Mouse (Mus musculus) stomach, embryonic 14.5 days (tissue): Measurements from ENCODE around the gene Apobr. TPM values are rescaled to one million over a fixed set of nuclear protein-coding genes. Genes with fewer than 3 reads are reported as not detected.

Source experiments
- ATAC-seq: fragments of 200-750 bp; cut with Nextera tagmentation; 2 replicates; pipeline ENCODE4 v1.8.0; 2017; ENCODE audit warnings: low read depth, moderate TSS enrichment; ENCODE audit not compliant: insufficient number of reproducible peaks, insufficient read depth, low FRiP score
- H3K27ac ChIP-seq: fragments of 300-500 bp; sonication (generic); 2 replicates; pipeline ENCODE4 v1.5.1; 2014; ENCODE audit warnings: mild to moderate bottlenecking, low read length, moderate library complexity, mixed read lengths
- H3K27me3 ChIP-seq: fragments of 300-500 bp; sonication (generic); 2 replicates; pipeline ENCODE4 v1.6.1; 2014; ENCODE audit warnings: low read length, control low read depth, mixed read lengths; ENCODE audit not compliant: control insufficient read depth, insufficient read depth
- H3K36me3 ChIP-seq: fragments of 300-500 bp; sonication (generic); 2 replicates; pipeline ENCODE4 v1.6.1; 2014; ENCODE audit warnings: mild to moderate bottlenecking, control low read depth, low read length, moderate library complexity, mixed read lengths; ENCODE audit not compliant: control insufficient read depth, insufficient read depth
- H3K4me1 ChIP-seq: fragments of 300-500 bp; sonication (generic); 2 replicates; pipeline ENCODE4 v1.6.1; 2014; ENCODE audit warnings: low read length, control low read depth, mixed read lengths; ENCODE audit not compliant: control insufficient read depth, insufficient read depth
- H3K4me2 ChIP-seq: fragments of 300-500 bp; sonication (generic); replicated peaks from 2 replicates; pipeline ENCODE4 v1.6.1; 2014; ENCODE audit warnings: low read depth, low read length, control low read depth
- H3K4me3 ChIP-seq: fragments of 300-500 bp; sonication (generic); 2 replicates; pipeline ENCODE4 v1.5.1; 2014; ENCODE audit warnings: low read depth, low read length, control low read depth
- H3K9ac ChIP-seq: fragments of 300-500 bp; sonication (generic); replicated peaks from 2 replicates; pipeline ENCODE4 v1.6.1; 2014; ENCODE audit warnings: low read depth, mild to moderate bottlenecking, control low read depth, low read length, moderate library complexity, mixed read lengths
- H3K9me3 ChIP-seq: fragments of 300-500 bp; sonication (generic); 2 replicates; pipeline ENCODE4 v1.6.1; 2016; ENCODE audit warnings: low read depth, low read length, control low read depth; ENCODE audit not compliant: control insufficient read depth
- WGBS: fragments of 180-500 bp; shearing (Covaris S2); extraction: QIAGEN DNeasy Blood & Tissue Kit; methylation state at CpG from one replicate; pipeline ENCODE4 v1.1.7; 2014; 5-methylcytosine and 5-hydroxymethylcytosine counted together
- polyA plus RNA-seq: library from polyadenylated mRNA; unstranded; fragments of >200 nt; fragmentation: Nextera tagmentation; extraction: Ambion mirVana; gene quantifications from 2 replicates; pipeline ENCODE4 v1.2.1, GENCODE M21; 2014

Apobr gene
- polyA plus RNA-seq, 1 experiment from 2014 or later = 0.20 TPM

DNA sequence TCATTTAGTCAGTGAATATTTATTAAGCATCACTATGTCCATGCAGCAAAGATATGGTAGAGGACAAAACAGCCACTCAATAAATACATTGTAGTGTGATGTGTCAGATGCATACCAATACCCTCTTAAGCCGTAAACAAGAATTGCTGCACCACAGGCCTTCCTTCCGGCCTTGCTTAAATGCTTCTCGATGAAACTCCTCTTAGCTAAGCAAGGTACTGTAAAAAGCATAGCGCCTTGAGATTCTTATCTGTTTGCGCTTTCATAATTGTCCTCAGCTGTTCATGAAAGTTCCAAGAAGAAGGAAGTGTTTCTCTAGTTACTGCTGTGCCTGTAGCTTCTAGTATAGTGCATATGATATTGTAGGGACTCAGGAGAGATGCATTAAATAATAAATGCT, 21.9 kb downstream of the Apobr start:
- WGBS = 78% methylated on average over 5 of the region's 5 CpGs
- Histone ChIP-seq H3K9ac (no peak overlapping the region), H3K4me1 (no peaks in the 10 kb centered on the region), H3K4me3 (no peak overlapping the region), H3K27ac (no peak overlapping the region), H3K36me3 (no peaks in the 10 kb centered on the region), H3K9me3 (no peaks in the 10 kb centered on the region), H3K27me3 (no peaks in the 10 kb centered on the region), H3K4me2 (no peak overlapping the region)
- no peak for ATAC-seq

DNA sequence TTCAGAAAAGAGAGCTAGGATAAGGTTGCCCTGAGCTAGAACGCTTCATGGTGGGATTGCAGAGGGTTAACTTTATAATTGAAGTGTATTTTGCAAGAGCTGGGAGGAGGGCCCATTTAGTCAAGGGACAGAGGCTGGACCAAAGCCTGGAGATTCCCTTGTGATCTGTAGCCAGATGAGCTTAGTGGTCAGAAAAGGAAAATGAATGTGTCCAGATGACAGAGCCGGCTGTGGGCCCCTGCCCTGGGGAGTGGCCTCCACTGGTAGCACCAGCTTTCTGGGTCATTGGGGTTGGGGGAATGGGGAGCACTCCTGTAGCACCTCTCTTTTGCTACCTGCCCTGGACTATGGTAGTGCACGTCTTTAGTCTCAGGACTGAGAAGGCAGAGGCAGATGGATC, 22.3 kb downstream of the Apobr start:
- H3K27me3 ChIP-seq = no peaks in the 10 kb centered on the region
- H3K27ac ChIP-seq = no peak overlapping the region
- no peaks in the 10 kb centered on the region for H3K36me3 ChIP-seq
- H3K4me2 ChIP-seq = no peak overlapping the region
- H3K9me3 ChIP-seq = no peaks in the 10 kb centered on the region
- 62% methylated on average over 3 of the region's 3 CpGs for WGBS
- no peaks in the 10 kb centered on the region for H3K4me1 ChIP-seq
- H3K4me3 ChIP-seq = no peak overlapping the region
- ATAC-seq = no peak
- no peak overlapping the region for H3K9ac ChIP-seq

DNA sequence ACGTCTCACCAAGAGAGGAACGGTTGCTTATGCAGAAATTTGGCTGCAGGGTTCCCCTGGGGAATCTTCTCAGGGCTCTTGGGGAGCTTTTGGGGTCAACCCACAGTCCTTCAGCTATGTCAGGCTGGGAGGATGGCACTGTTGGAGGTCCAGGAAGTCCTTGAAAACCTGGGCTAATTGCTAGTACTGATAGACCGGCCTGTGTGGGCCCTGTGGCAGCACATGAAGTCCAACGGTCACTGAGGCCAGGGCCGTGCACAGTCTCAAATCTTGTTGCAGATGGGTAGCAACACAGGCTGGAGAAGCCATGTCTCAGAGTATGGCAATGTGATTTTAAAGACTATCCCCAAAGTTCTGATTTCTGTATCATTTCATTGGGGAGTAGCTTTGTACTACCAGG, 23.1 kb downstream of the Apobr start:
- Histone ChIP-seq H3K9ac (no peak overlapping the region), H3K4me2 (no peak overlapping the region), H3K27ac (no peak overlapping the region), H3K4me3 (no peak overlapping the region), H3K9me3 (no peaks in the 10 kb centered on the region; the same call in 1 of the 2 replicates), H3K27me3 (no peaks in the 10 kb centered on the region), H3K36me3 (no peaks in the 10 kb centered on the region), H3K4me1 (no peaks in the 10 kb centered on the region)
- no peak for ATAC-seq
- 85% methylated on average over 5 of the region's 5 CpGs for WGBS

DNA sequence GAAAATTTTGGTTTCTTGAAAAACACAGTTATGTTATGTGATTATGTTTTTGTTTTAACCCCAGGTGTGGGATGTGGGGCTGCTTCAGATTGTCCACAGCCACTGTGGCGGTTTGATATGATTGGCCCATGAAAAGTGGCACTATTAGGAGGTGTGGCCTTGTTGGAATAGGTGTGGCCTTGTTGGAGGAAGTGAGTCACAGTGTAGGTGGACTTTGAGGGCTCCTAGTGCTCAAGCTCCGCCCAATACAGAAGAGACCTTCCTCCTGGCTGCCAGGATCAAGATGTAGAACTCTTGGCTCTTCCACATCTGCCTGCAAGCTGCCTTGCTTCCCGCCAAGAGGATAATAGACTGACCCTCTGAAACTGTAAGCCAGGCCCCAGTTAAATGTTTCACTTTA, 28.0 kb downstream of the Apobr start:
- 80% methylated on average over 3 of the region's 3 CpGs for WGBS
- no peaks in the 10 kb centered on the region for H3K4me1 ChIP-seq
- H3K4me2 ChIP-seq = no peak overlapping the region
- no peaks in the 10 kb centered on the region for H3K27me3 ChIP-seq
- H3K9me3 ChIP-seq = peaks cover 5% of the 10 kb centered on the region; the same call in 1 of the 2 replicates
- no peak overlapping the region for H3K27ac ChIP-seq
- H3K4me3 ChIP-seq = no peak overlapping the region
- ATAC-seq = no peak
- no peak overlapping the region for H3K9ac ChIP-seq
- H3K36me3 ChIP-seq = no peaks in the 10 kb centered on the region

DNA sequence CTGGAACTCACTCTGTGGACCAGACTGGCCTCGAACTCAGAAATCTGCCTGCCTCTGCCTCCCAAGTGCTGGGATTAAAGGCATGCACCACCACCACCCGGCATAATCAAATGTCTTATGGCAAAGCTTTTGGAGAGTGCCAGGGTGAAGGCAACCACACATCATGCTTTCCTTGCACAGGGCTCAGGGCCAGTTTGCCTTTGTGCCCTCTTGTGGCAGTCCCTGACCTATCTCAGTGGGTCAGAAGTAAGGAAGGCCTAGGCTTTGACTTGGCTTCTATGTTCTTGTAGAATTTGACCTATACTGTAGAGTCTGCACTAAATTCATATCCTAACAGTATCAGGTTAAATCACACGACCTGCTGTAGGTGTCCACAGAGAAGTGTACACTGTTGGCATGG, 32.0 kb downstream of the Apobr start:
- no peak overlapping the region for H3K4me2 ChIP-seq
- H3K27me3 ChIP-seq = no peaks in the 10 kb centered on the region
- no peak for ATAC-seq
- H3K4me3 ChIP-seq = no peak overlapping the region
- H3K9ac ChIP-seq = no peak overlapping the region
- no peak overlapping the region for H3K27ac ChIP-seq
- H3K36me3 ChIP-seq = no peaks in the 10 kb centered on the region
- no peaks in the 10 kb centered on the region for H3K4me1 ChIP-seq
- 62% methylated on average over 3 of the region's 3 CpGs for WGBS
- H3K9me3 ChIP-seq = peaks cover 5% of the 10 kb centered on the region; the same call in 1 of the 2 replicates

DNA sequence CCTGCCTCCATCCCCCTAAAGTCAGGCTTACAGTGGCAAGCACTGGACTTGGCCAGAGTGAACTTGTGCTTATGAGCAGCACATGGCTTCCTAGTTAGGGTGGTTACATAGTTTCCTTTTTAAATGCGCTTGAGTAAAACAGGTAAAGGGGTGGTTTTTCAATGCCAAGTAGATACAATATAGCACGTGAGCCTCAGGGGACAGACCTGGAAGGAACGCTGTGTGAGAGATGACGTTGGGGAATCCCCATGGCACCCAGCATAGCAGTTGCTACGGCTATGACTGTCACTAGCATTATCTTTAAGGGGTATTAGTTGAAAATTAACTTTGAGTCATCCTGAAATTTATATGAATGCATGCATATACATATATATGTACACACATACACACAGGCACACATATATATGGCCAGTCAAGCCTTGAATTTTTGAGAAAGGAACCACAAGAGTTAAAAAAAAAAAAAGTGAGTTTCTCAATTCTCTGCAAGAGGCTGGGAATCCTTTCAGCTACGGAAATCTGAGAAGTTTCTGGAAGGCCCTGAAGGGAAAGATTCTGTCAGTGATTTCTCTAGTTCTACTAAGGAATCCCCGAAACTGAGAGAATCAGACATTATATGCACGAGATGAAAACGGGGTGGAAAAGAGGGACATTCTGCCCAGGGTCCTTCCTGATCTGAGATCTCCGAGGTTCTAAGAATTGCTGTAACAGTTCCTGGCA, 35.0 kb downstream of the Apobr start:
- Histone ChIP-seq H3K27me3 (no peaks in the 10 kb centered on the region), H3K4me2 (no peak overlapping the region), H3K27ac (no peak overlapping the region), H3K9me3 (no peaks in the 10 kb centered on the region), H3K4me3 (no peak overlapping the region), H3K4me1 (no peaks in the 10 kb centered on the region), H3K9ac (no peak overlapping the region), H3K36me3 (no peaks in the 10 kb centered on the region)
- no peak for ATAC-seq
- WGBS = 75% methylated on average over 10 of the region's 10 CpGs

DNA sequence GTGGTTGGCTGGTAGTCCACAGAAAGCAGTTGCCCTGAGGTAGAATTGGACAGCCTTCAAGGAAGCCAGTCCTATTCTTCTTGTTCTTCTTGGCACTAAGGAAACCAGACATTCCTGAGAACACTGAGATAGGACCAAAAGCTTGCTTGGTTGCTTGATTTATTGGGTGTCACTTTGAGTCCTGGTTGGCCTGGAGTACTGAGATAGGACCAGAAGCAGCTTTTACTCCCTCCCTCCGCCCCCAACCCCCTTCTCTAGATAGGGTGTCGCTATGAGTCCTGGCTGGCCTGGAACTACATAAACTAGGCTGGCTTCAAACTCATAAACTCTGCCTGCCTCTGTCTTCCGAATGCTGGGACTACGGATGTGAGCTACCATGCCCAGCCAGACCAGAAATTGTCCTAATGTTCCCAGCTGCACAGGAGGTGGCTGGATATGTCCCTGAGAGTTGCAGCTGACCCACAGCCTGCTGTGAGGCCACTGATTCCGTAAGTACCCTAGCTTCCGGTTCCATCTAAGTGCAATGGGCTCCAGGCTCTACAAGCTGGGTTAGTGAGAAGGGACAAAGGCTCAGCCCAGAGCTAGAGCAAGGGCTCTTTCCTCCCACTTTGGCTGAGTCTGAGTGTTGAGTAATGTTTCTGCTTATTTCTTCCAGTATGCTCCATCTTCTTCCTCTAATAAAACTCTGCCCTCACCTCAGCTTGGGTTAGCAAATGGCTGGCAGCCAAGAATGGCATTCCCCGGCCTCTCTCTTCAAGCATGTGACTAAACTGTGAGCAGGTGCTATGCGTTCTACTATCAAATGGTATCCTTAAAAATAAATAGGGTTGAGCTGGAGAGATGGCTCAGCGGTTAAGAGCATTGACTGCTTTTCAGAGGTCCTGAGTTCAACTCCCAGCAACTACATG, 37.0 kb downstream of the Apobr start:
- H3K27ac ChIP-seq = no peak overlapping the region
- H3K27me3 ChIP-seq = no peaks in the 10 kb centered on the region
- WGBS = 66% methylated on average over 9 of the region's 9 CpGs
- no peaks in the 10 kb centered on the region for H3K4me1 ChIP-seq
- H3K9ac ChIP-seq = no peak overlapping the region
- H3K36me3 ChIP-seq = no peaks in the 10 kb centered on the region
- no peak for ATAC-seq
- no peaks in the 10 kb centered on the region for H3K9me3 ChIP-seq
- H3K4me3 ChIP-seq = no peak overlapping the region
- no peak overlapping the region for H3K4me2 ChIP-seq

DNA sequence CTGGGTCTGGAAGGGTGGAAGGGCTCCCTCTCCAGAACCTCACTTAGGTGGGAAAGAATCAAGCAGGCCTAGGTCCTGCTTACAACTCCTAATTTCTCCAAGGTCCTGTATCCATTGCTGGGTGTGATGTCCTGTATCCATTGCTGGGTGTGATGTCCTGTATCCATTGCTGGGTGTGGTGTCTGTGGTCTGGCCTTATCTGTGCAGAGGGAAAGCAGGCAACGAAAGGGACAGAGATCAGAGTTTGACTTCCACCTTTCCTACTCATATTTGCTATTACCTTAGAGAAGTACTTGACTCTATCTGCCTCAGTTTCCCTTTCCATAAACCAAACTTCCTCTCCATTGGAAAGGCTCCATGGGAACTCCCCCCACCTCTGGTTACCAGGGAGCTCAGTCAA, 38.6 kb downstream of the Apobr start:
- no peaks in the 10 kb centered on the region for H3K27me3 ChIP-seq
- H3K36me3 ChIP-seq = no peaks in the 10 kb centered on the region
- H3K9ac ChIP-seq = no peak overlapping the region
- no peak overlapping the region for H3K27ac ChIP-seq
- 82% methylated on average over 1 of the region's 1 CpGs for WGBS
- no peaks in the 10 kb centered on the region for H3K4me1 ChIP-seq
- no peak overlapping the region for H3K4me2 ChIP-seq
- no peak overlapping the region for H3K4me3 ChIP-seq
- ATAC-seq = no peak
- no peaks in the 10 kb centered on the region for H3K9me3 ChIP-seq
